Mouse (Mus musculus): ENCODE results near the gene Defb36. TPM values are rescaled to one million over a fixed set of nuclear protein-coding genes. Genes with fewer than 3 reads are reported as not detected.

The Defb36 gene
- polyA plus RNA-seq, 1 experiment from 2014 or later, result not detected

DNA sequence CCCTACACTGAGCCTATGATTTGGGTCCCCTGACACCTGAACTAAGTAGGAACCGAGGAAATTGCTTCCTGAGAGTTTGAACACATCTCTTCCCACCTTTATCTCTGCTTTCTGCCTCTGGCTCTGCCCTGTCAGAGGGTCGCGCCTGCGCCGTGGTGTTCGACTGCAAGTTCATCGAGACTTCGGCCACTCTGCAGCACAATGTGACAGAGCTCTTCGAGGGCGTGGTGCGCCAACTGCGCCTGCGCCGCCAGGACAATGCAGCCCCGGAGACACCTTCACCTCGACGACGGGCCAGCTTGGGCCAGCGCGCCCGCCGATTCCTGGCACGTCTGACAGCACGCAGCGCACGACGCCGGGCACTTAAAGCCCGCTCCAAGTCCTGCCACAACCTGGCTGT, 30.2 kb downstream of the Defb36 start:
- ChIA-PET CTCF (interaction anchor here (1.0 to 2.1 kb wide), 2 partner anchors 8 to 11 kb away, joined by 3 to 4 read pairs; partner anchors contain the start of gene Defb25), POLR2A (no interaction called here)
- ATAC-seq (no peak), DNase-seq (ENCODE audit: low read depth, low spot score) (no peak)
- in situ Hi-C loops (cut with MboI; ENCODE audit: low pct_unique_long_range_greater_than_20kb), result no loop called here
- no peaks in the 10 kb centered on the region for H3K27me3 ChIP-seq
- TF ChIP-seq CTCF (IDR thresholded peaks at IDR 0.05), result no peak

DNA sequence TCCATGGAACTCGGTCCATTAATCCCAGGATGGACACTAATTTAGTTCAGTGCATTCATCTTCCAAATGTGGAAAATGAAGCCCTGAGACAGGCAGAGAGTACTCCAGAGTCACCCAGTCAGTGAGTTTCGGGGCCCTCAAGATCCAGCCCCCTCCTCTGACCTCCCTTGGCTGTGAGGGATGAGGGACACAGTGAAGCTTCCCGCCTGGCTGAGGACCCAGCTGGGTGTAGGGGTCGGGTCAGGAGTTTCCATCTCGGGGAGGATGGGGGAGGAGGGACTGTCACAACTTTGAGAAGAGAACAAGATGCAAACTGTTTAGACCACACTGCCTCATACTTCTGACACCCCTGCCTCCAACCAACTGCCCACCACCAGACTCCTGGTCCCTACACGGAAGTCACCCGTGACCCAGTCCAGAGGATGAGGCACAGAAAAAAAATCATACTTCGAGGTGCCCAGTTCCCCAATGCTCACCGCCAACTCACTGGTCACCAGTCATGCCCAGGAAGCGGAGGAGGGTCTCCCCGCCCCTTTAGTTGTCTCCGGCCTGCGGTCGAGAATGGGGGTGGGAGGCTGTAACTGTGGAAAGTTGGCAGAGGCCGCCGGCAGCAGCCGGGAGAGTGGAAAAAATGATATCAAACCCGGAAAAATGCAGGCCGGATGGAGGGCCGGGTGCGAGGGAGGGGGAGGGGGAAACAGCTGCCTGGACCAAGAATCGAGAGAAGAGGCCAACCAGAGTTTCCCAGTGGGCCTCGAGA, 32.3 kb downstream of the Defb36 start:
- DNase-seq (ENCODE audit: low read depth, low spot score), result no peak
- in situ Hi-C loops (cut with MboI; ENCODE audit: low pct_unique_long_range_greater_than_20kb), result no loop called here
- no peak for TF ChIP-seq CTCF (IDR thresholded peaks at IDR 0.05)
- no peaks in the 10 kb centered on the region for H3K27me3 ChIP-seq
- ChIA-PET POLR2A (no interaction called here), CTCF (interaction anchor here (1.3 kb wide), 1 partner anchor 21 kb away, joined by 3 read pairs; no protein-coding TSS in a partner anchor)
- ATAC-seq, result no peak

DNA sequence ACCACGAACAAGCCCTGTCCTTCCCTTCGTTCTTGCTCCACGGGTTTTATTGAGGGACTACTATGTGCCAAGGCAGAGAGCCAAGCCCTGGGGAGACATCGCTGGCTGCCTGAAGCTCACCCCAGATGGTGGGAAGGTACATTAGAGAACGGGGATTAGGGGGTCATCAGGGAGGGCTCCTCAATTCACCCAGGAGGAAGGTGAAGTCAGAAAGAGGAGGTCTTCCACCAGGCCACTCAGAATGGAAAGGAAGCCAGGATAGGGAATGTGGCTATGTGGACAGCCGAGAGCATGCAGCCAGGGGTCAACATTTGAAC, 32.8 kb downstream of the Defb36 start:
- TF ChIP-seq CTCF (IDR thresholded peaks at IDR 0.05), result no peak
- ChIA-PET CTCF (no interaction called here), POLR2A (no interaction called here)
- H3K27me3 ChIP-seq, result no peaks in the 10 kb centered on the region
- DNase-seq (ENCODE audit: low read depth, low spot score) (no peak), ATAC-seq (no peak)
- in situ Hi-C loops (cut with MboI; ENCODE audit: low pct_unique_long_range_greater_than_20kb), result no loop called here

DNA sequence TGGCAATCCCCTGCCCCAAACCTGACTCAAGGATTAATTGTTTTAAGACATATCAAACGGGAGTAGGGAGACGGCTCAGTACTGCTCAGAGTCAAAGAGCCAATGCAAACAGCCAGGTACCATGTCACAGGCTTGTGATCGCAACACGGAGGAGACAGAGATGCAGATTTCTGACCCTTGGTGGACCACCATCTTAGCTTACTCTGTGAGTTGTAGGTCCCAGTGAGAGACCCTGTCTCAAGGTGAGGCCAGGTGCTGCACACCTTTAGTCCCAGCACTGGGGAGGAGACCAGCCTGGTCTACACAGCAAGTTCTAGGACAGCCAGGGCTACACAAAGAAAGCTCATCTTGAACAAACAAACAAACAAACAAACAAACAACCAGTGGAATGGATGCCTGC, 33.3 kb downstream of the Defb36 start:
- DNase-seq (ENCODE audit: low read depth, low spot score) (no peak), ATAC-seq (no peak)
- ChIA-PET CTCF (no interaction called here), POLR2A (no interaction called here)
- no peaks in the 10 kb centered on the region for H3K27me3 ChIP-seq
- no peak for TF ChIP-seq CTCF (IDR thresholded peaks at IDR 0.05)
- in situ Hi-C loops (cut with MboI; ENCODE audit: low pct_unique_long_range_greater_than_20kb), result no loop called here

DNA sequence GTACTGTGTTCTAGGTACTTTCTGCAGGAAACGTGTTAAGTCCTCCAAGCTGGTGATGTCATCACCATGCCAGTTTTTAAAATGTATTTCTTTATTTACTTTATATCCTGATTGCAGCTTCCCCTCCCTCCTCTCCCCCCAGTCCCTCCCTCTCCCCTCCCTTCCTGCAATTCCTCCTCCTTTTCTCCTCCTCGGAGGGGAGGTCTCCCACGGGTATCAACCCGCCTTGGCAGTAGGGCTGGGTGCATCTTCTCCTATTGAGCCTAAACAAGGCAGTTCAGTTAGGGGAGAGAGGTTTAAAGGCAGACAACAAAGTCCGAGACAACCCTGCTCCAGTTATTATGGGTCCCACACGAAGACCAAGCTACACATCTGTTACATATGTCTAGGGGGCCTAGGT, 34.7 kb downstream of the Defb36 start:
- ChIA-PET POLR2A (no interaction called here), CTCF (no interaction called here)
- ATAC-seq, result no peak
- no peak for DNase-seq (ENCODE audit: low read depth, low spot score)
- in situ Hi-C loops (cut with MboI; ENCODE audit: low pct_unique_long_range_greater_than_20kb), result no loop called here
- no peak for TF ChIP-seq CTCF (IDR thresholded peaks at IDR 0.05)
- H3K27me3 ChIP-seq, result no peaks in the 10 kb centered on the region

DNA sequence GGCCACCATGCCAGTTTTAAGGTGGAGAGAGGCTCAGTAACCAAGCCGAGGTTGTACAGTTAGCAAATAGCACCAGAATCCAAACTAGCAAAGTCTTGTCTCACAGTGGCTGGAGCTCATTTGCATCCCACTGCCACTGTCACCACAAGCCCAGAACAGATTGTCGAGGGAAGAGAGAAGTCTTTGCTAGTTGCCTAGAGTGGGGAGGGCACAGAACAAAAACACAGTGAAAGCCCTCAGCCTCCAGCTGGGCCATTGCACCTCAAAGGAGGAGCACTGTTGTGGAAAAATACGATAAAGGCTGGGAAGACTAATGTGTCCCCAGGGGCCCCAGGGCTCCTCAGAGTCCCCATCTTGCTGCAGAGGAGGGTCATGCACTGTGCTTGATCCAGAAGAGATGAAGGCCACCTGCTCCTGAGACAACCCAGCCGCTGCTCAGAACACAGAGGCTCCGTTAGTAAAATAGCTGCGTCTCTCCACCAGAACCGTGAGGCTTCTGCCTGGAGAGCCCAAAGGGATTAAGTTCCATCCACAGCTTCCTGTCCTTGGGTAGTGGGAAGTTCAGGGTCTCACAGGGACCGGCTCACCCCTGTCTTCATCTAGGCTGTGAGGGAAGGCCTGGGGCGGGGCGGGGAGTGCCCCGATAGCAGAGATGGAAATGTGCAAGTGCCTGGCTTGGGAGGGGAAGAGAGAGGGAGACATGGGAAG, 35.4 kb downstream of the Defb36 start:
- POLR2A ChIA-PET, result no interaction called here

DNA sequence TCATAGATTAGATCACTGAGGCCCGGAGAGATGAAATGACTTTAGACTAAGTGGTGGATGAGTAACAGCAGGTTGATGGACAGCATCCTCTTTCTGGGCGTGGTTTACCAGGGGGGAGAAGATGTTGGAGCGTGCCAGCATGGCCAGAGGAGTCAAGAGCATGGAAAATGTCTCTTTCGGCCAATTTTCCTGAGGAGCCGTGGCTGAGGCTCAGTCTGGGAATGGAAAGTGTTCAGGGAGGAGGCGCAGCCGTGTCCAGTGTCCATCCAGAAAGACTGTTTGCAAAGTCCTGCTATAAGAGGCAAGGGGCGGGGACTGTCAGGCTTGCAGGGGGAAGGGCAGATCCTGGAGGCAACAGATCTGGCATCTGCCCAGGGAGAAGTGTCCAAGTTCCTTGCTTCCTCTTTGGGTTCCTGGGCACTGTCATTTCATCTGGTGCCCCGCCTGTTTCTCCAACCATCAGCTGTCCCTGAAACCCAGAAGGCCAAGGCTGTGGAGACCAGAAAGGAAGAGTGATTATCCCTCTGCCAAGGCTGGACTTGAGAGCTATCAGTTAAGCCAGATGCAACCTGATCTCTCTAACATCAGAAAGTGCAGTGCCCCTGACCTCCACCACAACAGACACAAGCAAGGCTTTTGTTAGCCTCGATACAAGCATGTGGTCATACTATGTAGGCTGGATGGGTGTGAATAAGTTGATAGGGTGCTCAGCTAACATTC, 48.9 kb downstream of the Defb36 start:
- no peaks in the 10 kb centered on the region for H3K27me3 ChIP-seq
- ATAC-seq (peak; percentile 47), DNase-seq (ENCODE audit: low read depth, low spot score) (no peak)
- POLR2A ChIA-PET, result no interaction called here
- CTCF ChIA-PET, result no interaction called here
- in situ Hi-C loops (cut with MboI; ENCODE audit: low pct_unique_long_range_greater_than_20kb), result no loop called here
- no peak for TF ChIP-seq CTCF (IDR thresholded peaks at IDR 0.05)

More for the DNA sequence above, 35.4 kb downstream of the Defb36 start:
- no peak for TF ChIP-seq CTCF (IDR thresholded peaks at IDR 0.05)
- in situ Hi-C loops (cut with MboI; ENCODE audit: low pct_unique_long_range_greater_than_20kb), result no loop called here
- CTCF ChIA-PET, result no interaction called here
- ATAC-seq (no peak), DNase-seq (ENCODE audit: low read depth, low spot score) (no peak)
- no peaks in the 10 kb centered on the region for H3K27me3 ChIP-seq

DNA sequence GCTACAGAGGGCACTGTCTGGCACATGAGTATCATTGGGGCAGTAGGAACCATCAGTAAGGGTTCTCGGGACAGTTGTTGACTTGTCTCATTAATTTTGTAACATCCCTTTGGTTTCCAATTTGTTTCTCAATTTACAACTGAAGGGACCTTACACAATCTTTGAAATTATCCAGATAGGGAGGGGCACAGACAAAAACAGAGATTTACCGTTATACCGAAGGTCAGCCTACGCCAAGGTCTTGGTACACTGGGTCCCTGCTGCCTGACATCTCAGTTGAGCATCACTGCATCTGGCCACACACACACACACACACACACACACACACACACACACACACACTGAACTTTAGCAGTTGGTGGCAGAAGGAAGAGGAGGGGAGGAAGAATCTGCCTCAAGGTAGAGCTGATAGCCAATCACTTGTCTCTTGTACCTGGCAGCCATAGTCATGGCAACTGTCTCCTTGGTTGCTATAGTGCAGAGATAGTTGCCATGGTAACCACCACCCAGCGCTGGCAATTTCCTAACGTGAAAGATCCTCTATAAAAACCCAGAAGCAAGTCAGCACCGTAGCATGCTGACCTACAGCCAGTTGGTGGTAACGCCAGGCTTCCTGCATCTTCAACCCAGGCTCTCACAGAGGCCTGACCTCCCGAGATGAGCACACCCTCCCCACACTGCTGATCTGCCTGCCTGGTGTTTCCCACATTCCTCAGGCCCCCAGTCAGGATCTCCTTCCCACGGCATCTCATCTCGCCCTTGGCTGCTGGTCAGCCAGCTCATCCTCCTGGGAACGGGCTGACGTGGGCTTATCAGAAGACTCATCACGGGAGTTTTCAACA, 50.0 kb downstream of the Defb36 start:
- in situ Hi-C loops (cut with MboI; ENCODE audit: low pct_unique_long_range_greater_than_20kb), result no loop called here
- H3K27me3 ChIP-seq, result no peaks in the 10 kb centered on the region
- CTCF ChIA-PET, result no interaction called here
- TF ChIP-seq CTCF (IDR thresholded peaks at IDR 0.05), result no peak
- ATAC-seq (no peak), DNase-seq (ENCODE audit: low read depth, low spot score) (no peak)
- POLR2A ChIA-PET, result no interaction called here

DNA sequence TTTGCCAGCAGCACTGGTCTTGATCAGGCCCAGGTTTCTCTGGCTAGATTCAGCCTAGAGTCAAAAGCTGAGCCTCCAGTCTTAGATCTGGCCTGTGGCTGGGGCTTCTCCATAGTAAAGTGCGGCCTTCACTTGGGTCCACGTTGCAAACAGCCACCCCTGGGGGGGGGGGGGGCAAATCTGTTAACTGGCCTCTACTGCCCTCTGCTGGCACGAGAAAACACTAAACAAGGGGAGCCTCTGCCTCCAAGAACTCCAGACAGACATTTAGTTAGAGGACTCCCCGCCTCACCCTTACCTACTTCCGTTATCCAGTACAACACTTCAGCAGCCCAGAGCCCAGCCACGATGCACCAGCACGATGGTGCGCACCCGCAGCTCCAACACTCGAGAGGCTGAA, 53.3 kb downstream of the Defb36 start:
- TF ChIP-seq CTCF (IDR thresholded peaks at IDR 0.05), result no peak
- DNase-seq (ENCODE audit: low read depth, low spot score) (no peak), ATAC-seq (no peak)
- H3K27me3 ChIP-seq, result no peaks in the 10 kb centered on the region
- ChIA-PET POLR2A (no interaction called here), CTCF (interaction anchor here (1.0 to 1.7 kb wide), 6 partner anchors 11 to 103 kb away, joined by 3 to 9 read pairs (median 4); partner anchors contain the start of genes Defb25 and H13)
- in situ Hi-C loops (cut with MboI; ENCODE audit: low pct_unique_long_range_greater_than_20kb), result loop anchor here (5.0 kb wide), 1 partner anchor 40 kb away; no protein-coding TSS in a partner anchor

DNA sequence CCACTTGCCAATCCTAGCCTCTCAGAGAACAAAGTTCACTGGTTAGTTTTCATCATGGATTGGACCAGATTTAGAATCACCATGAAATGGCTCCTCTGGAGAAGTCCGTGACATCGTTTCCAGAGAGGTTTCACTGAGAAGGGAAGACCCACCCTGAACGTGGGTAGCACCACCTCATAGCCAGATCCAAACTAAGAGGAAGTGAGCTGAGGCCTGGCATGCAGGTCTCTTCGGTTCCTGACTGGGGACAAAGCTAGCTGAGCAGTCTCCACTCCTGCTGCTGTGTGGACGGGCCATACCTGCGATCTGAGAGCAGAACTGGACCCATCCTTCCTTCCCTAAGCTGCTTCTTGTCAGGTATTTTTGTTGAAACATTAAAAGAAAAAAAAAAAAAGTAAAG, 57.0 kb downstream of the Defb36 start:
- DNase-seq (ENCODE audit: low read depth, low spot score) (no peak), ATAC-seq (no peak)
- in situ Hi-C loops (cut with MboI; ENCODE audit: low pct_unique_long_range_greater_than_20kb), result no loop called here
- no peak for TF ChIP-seq CTCF (IDR thresholded peaks at IDR 0.05)
- CTCF ChIA-PET, result no interaction called here
- no peaks in the 10 kb centered on the region for H3K27me3 ChIP-seq
- POLR2A ChIA-PET, result no interaction called here

Other genes with a start within 250 kb of the Defb36 start
- not detected for gene Nrsn2, start 227.7 kb upstream of the Defb36 start, polyA plus RNA-seq (2021)
- 19.6 TPM for gene Sox12, start 206.3 kb upstream of the Defb36 start, polyA plus RNA-seq (2021)
- gene Zcchc3, start 189.3 kb upstream of the Defb36 start, polyA plus RNA-seq (2021), result 2.6 TPM
- 0.06 TPM for gene 6820408C15Rik, start 188.7 kb upstream of the Defb36 start, polyA plus RNA-seq (2021)
- not detected for gene Defb23, start 139.7 kb upstream of the Defb36 start, polyA plus RNA-seq (2021)
- not detected for gene Defb20, start 127.3 kb upstream of the Defb36 start, polyA plus RNA-seq (2021)
- gene Defb22, start 114.2 kb upstream of the Defb36 start, polyA plus RNA-seq (2021), result not detected
- not detected for gene Defb26, start 92.6 kb upstream of the Defb36 start, polyA plus RNA-seq (2021)
- 0.22 TPM for gene Defb28, start 86.1 kb upstream of the Defb36 start, polyA plus RNA-seq (2021)
- 0.14 TPM for gene Defb29, start 64.2 kb upstream of the Defb36 start, polyA plus RNA-seq (2021)
- gene Gm17416, start 35.0 kb upstream of the Defb36 start, polyA plus RNA-seq (2021), result 0.83 TPM
- gene Defb21, start 31.6 kb upstream of the Defb36 start, polyA plus RNA-seq (2021), result not detected
- gene Defb19, start 24.0 kb upstream of the Defb36 start, polyA plus RNA-seq (2021), result not detected
- gene Defb45, start 4.9 kb upstream of the Defb36 start, polyA plus RNA-seq (2021), result not detected
- gene Defb25, start 18.7 kb downstream of the Defb36 start, polyA plus RNA-seq (2021), result not detected
- not detected for gene Rem1, start 22.6 kb downstream of the Defb36 start, polyA plus RNA-seq (2021)
- gene H13, start 65.1 kb downstream of the Defb36 start, polyA plus RNA-seq (2021), result 137 TPM
- gene Mcts2, start 82.7 kb downstream of the Defb36 start, polyA plus RNA-seq (2021), result 19.9 TPM
- 117 TPM for gene Id1, start 131.9 kb downstream of the Defb36 start, polyA plus RNA-seq (2021)
- 0.14 TPM for gene Cox4i2, start 149.8 kb downstream of the Defb36 start, polyA plus RNA-seq (2021)
- gene Bcl2l1, start 227.4 kb downstream of the Defb36 start, polyA plus RNA-seq (2021), result 133 TPM
- gene Tpx2, start 243.6 kb downstream of the Defb36 start, polyA plus RNA-seq (2021), result 55.7 TPM

All from Patski (cell line).